Mouse (Mus musculus): ENCODE measurements around the gene 9430097D07Rik.

9430097D07Rik gene

GRCm38 (mm10) chr2:32597699-32598098 is 22.2 kb upstream of the 9430097D07Rik start:
- DNase-seq (ENCODE audit: extremely low spot score, low read depth, low spot score), result no peak

DNA sequence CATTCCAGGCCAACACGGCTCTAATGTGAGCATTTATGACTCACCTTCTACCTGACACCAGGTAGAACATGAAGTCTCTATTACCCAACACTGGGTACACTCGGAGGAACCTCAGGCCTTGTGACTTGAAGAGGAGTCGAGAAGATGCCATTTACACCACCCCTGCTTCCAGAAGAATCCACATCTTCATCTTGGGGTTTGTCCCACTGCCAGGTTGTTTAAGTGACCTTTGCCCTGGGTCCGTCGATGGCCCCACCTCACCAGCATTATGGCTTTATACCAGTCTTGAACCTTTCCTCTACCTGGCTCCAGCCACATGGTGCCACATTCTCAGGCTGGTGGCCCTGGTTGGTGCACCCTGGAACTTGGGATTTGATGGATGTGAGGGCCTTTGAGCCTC is 21.8 kb upstream of the 9430097D07Rik start:
- DNase-seq (ENCODE audit: extremely low spot score, low read depth, low spot score), result no peak

GRCm38 (mm10) chr2:32596725-32597124 is 21.2 kb upstream of the 9430097D07Rik start:
- no peak for DNase-seq (ENCODE audit: extremely low spot score, low read depth, low spot score)

DNA sequence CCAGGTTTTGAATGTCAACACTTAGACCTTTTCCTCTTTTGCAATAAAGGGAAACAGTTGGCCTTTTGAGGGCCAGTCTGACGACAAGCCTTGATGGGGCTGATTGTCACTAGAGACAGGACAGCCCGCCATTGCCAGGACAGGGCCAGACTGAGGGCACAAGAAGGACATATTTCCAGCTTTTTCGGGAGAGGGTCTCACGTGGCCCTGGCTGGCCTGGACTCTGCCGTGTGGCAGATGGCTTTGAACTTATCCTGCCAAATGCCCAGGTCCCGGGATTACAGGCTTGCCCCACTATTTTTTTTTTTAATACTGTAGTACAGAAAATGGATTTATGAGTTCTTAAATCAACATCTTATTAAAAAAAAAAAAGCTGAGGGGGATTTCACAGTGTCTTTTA is 15.8 kb upstream of the 9430097D07Rik start:
- no peak for DNase-seq (ENCODE audit: extremely low spot score, low read depth, low spot score)

DNA sequence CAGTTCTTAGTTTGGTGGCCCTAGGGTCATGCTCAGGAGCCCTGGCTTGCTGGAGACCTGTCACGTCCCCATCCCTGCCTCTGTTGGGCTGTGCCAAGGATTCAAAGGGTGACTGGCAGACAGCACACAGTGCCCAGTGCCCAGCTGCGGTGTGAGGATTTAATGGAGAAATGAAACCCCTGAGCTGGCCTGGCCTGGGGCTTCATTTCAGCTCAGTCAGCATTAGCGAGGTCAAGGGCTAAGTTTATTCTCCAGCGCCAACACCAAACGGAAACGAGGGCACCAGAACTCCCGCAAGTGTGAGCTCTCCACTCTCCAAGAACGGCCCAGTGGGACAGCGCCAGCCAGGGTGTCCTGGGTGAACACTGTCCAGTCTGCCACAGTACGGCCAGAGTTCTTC is 14.7 kb upstream of the 9430097D07Rik start:
- DNase-seq (ENCODE audit: extremely low spot score, low read depth, low spot score), result no peak

DNA sequence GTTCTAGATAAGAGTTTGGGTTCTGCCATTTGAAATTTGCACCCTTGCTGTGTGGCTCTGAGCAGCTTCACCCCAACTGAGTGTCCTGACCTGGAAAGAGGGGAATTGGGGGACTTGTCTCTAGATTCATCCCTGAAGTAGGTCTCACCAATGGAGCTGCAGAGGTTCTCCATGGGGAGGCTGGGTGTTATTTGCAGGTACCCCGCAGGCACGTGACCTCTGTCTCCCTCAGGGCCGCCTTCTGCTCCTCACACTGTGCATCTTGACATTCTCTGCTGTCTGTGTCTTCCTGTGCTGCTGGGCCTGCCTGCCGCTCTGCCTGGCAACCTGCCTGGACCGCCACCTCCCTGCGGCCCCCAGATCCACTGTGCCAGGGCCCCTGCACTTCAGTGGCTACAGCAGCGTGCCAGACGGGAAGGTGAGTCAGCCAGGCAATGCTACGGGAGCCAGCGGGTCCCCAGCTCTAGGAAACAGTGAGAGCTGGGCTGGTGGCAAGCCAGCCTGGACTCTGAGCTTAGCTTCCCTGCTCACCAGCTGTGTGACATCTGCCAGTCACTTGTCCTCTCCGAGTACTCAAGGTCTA is 13.8 kb upstream of the 9430097D07Rik start:
- no peak for DNase-seq (ENCODE audit: extremely low spot score, low read depth, low spot score)

DNA sequence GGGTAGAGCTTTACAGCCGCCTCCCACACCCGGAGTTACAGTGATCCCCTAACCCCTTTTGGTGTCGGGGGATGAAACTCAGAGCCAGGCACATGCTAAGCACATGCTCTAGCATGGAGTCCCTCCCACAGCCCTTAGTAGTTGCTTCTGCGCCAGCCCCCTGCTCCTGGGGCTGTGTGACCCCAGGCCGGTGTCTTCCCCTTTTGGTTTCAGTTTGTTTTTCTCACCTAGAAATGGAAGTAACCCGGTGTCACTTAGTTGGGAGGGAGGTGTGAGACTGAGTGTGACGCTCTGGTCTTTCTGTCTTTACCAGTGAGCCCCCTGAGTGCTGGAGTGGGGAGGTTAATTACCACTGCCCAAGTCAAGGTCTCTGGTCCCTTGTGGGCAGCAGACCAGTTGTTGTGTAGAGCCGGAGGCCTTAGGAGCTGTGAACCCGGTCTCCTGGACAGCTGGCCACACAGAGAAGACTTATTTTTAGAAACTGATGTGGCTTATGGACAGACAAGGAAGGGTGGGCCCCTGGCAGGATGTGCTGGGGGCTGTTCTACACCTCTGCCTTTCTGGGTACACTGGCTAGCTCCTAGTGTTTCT is 12.3 kb upstream of the 9430097D07Rik start:
- no peak for DNase-seq (ENCODE audit: extremely low spot score, low read depth, low spot score)

DNA sequence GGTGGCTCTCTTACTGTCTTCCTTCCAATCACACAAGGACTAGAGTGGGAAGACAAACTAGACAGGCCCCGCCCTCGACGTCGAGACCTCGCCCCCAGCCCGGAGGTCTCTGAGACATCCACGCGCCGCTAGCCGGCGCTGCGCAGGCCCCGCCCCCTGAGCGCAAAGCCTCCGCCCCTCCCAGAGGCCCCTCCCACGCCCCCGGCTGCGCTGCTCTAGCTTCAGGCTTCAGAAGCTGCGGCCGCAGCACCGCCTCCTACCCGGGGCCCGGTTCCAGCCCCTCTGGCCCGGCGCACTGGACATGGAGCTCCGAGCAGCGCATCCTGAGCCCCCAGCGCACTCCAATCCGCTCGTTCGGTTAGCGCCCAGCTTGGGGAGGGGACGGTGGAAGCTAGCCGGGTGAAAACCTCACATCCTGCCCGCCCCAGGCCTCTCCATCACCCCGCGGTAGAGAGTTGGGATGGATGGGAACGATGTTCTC is 11.4 kb upstream of the 9430097D07Rik start, which contains the start of gene St6galnac4:
Gene St6galnac4 (plus strand): TSS at position 225 of the 481 bp plus-strand sequence.
- no peak for DNase-seq (ENCODE audit: extremely low spot score, low read depth, low spot score)

GRCm38 (mm10) chr2:32585149-32585714 is 9.7 kb upstream of the 9430097D07Rik start:
- no peak for DNase-seq (ENCODE audit: extremely low spot score, low read depth, low spot score)

- DNase-seq (ENCODE audit: extremely low spot score, low read depth, low spot score), result no peak
These were observed 7.6 kb upstream of the 9430097D07Rik start for GRCm38 (mm10) chr2:32582830-32583799.

DNA sequence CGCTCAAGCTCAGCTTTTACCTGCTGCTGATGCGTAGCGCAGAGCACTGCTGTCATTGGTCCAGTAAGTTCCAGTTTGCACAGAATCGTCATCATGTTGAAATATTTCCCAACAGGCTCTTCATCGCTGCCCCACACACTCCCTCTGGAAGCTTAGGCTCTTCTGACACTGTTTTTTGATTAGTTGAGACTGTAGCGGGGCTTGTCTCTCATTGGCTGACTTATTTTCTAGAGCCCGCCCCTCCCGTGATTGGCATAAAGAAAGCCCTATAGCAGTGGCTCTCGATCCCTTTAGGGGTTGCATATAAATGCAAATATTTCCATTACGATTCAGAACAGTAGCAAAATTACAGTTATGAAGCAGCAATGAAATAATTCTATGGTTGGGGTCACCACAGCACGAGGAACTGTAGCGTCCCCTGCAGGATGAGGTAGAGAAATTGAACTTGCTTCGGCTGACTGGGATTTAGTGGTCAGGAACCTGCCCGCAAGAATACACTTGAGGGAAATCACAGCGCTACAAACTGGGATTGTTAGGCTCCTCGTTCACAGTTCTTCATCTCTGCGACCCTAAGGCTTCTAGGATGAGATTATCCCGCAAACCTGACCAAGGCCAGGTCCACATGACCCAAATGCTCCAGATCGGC is 6.1 kb upstream of the 9430097D07Rik start:
- no peak for DNase-seq (ENCODE audit: extremely low spot score, low read depth, low spot score)

DNA sequence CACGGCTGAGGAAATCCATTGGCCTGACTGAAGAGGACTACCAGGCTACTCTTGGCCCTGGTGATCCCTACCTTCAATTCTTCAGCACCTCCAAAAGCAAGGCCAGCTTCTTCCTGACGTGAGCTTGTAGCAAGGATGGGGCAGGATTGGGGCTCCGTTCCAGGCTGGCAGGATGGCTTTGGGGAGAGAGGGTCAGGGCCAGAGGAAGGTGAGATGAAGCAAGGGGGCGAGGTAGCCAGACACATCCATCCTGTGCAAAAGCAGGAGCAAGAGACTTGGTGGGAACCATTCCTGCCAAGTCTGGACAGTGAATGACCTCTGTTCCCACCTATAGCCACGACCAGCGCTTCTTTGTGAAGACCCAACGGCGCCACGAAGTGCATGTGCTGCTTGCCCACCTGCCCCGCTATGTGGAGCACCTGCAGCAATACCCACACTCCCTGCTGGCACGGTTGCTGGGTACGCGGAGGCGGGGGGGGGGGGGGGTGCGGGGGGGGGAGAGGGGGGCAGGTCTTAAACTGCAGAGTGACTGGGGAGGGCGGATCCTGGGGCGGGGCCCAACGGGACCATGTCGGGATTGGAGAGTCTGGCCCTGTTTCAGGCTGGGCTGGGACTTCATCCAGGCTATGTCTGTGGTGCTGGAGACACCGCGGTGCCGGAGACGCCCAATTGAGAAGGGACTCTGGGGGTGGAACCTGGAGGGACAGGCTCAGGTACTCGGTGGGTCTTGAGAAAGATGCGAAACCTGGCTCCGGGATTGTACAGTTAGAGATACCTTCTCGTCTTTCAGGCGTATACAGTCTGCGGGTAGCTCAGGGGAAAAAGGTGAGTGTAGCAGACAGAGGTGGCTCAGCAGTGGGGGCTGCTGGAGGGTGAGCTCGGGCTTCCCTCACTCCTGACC is 2.9 kb upstream of the 9430097D07Rik start:
- DNase-seq (ENCODE audit: extremely low spot score, low read depth, low spot score), result no peak

DNA sequence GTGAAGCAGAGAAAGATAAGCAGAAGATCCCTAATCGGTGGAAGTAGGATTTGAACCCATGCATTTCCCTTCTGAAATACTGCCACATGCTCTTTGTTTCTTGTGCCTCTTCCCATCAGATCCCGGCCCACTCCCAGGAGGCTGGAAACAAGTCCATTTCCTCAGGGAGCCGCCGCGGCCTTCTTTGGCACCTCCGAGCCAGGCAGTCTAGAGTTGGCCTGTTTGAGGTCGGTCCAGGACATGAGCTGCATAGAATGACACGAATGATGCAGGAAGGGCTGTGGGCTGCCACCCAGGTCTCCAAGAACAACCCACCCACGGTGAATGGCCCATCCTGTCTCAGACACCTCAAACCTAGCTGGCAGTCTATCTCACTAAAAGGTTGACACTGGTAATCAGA is 1.0 kb upstream of the 9430097D07Rik start:
- no peak for DNase-seq (ENCODE audit: extremely low spot score, low read depth, low spot score)

- DNase-seq (ENCODE audit: extremely low spot score, low read depth, low spot score), result no peak
These were observed 441 bp downstream of the 9430097D07Rik start for GRCm38 (mm10) chr2:32574901-32575585.

GRCm38 (mm10) chr2:32574497-32574896 is 987 bp downstream of the 9430097D07Rik start, which contains the start of gene Pip5kl1:
Gene Pip5kl1, plus strand, starts transcription at chr2:32574797.
- DNase-seq (ENCODE audit: extremely low spot score, low read depth, low spot score), result no peak

- no peak for DNase-seq (ENCODE audit: extremely low spot score, low read depth, low spot score)
These were observed 3.3 kb downstream of the 9430097D07Rik start for GRCm38 (mm10) chr2:32572196-32572595.

GRCm38 (mm10) chr2:32570698-32571494 is 4.6 kb downstream of the 9430097D07Rik start, which contains the start of gene Dpm2:
Gene Dpm2, plus strand, starts transcription at chr2:32570858.
- DNase-seq (ENCODE audit: extremely low spot score, low read depth, low spot score), result peak; percentile 82

DNA sequence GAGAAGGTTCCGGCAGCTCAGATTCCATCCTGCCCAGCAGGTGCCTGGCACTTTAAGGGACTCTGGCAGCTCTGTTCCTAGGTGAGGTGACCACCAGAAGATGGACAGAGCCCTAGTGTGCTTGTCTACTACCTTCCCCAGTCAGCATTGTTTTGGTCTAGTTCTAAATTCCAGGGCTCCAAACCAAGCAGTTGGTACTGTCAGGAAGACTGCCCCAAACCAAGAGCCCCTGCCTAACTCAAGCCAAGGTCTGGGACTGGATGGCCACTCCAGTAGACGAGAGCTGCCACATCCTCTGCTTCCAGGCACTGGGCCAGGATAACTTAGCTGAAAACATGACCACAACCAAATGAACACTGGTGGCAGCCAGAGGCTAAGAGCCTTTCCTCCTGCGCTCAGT is 6.5 kb downstream of the 9430097D07Rik start:
- no peak for DNase-seq (ENCODE audit: extremely low spot score, low read depth, low spot score)

Measured in hindlimb bud, embryonic 11.5 days (tissue).